Mouse (Mus musculus) limb, embryonic 11.5 days (tissue): ENCODE measurements around the gene Ldah. TPM values are rescaled to one million over a fixed set of nuclear protein-coding genes. Genes with fewer than 3 reads are reported as not detected.

Experiments used
- ATAC-seq: fragments of 200-750 bp; cut with Nextera tagmentation; 2 replicates; pipeline ENCODE4 v1.8.0; 2017; ENCODE audit warnings: low read depth; ENCODE audit not compliant: insufficient number of reproducible peaks, low FRiP score, low TSS enrichment
- DNase-seq: peaks from one replicate; pipeline ENCODE4 v3.0.0-alpha.2; 2015; ENCODE audit warnings: low spot score
- H3K27ac ChIP-seq: fragments of 300-500 bp; sonication (generic); replicated peaks from 2 replicates; pipeline ENCODE4 v1.5.1; 2014; ENCODE audit warnings: low read depth, mild to moderate bottlenecking, low read length
- H3K27me3 ChIP-seq: fragments of 300-500 bp; sonication (generic); 2 replicates; pipeline ENCODE4 v1.6.1; 2014; ENCODE audit warnings: mild to moderate bottlenecking, low read length, mixed read lengths; ENCODE audit not compliant: control insufficient read depth, insufficient read depth
- H3K36me3 ChIP-seq: fragments of 300-500 bp; sonication (generic); 2 replicates; pipeline ENCODE4 v1.6.1; 2014; ENCODE audit warnings: mild to moderate bottlenecking, low read length, moderate library complexity, mixed read lengths; ENCODE audit not compliant: control insufficient read depth, insufficient read depth
- H3K4me1 ChIP-seq: fragments of 300-500 bp; sonication (generic); 2 replicates; pipeline ENCODE4 v1.6.1; 2014; ENCODE audit warnings: low read length, mixed read lengths; ENCODE audit not compliant: control insufficient read depth, insufficient read depth
- H3K4me2 ChIP-seq: fragments of 300-500 bp; sonication (generic); 2 replicates; pipeline ENCODE4 v1.6.1; 2014; ENCODE audit warnings: low read depth, mild to moderate bottlenecking, moderate library complexity; ENCODE audit not compliant: severe bottlenecking
- H3K4me3 ChIP-seq: fragments of 300-500 bp; sonication (generic); 2 replicates; pipeline ENCODE4 v1.5.1; 2014; ENCODE audit warnings: low read depth, low read length
- H3K9ac ChIP-seq: fragments of 300-500 bp; sonication (generic); 2 replicates; pipeline ENCODE4 v1.6.1; 2014; ENCODE audit warnings: mild to moderate bottlenecking, low read length
- H3K9me3 ChIP-seq: fragments of 300-500 bp; sonication (generic); 2 replicates; pipeline ENCODE4 v1.6.1; 2016; ENCODE audit warnings: low read length; ENCODE audit not compliant: control insufficient read depth
- WGBS: fragments of 180-500 bp; shearing (Covaris S2); extraction: QIAGEN DNeasy Blood & Tissue Kit; methylation state at CpG from one replicate; pipeline ENCODE4 v1.1.7; 2014; 5-methylcytosine and 5-hydroxymethylcytosine counted together
- polyA plus RNA-seq: library from polyadenylated mRNA; unstranded; fragments of >200 nt; fragmentation: Nextera tagmentation; extraction: Ambion mirVana; gene quantifications from 2 replicates; pipeline ENCODE4 v1.2.1, GENCODE M21; 2014

Gene Ldah
- polyA plus RNA-seq, 1 experiment from 2014 or later, result 62.2 TPM

DNA sequence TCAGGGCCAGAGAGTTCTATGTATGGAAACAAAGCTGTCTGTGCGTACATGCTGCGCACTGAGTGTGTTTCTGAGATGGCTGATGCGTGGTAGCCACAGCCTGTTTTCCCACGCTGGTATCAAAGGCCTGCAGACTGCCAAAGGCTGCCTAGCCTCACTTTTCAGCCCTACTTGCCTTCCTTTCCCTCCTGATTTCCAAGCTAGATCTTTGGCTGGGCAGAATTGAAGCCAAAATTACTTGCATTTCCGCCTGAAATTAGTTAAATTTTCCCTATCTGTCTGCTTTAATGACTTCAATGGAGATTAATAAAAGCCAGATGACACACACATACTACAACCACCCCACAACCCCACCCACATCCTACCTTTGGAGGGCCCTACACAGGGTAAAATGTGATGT lies 92.6 kb downstream of the Ldah start:
- H3K9me3 ChIP-seq, result no peaks in the 10 kb centered on the region
- no peaks in the 10 kb centered on the region for H3K36me3 ChIP-seq
- peaks cover 81% of the 10 kb centered on the region for H3K27me3 ChIP-seq
- peaks cover 13% of the 10 kb centered on the region for H3K4me1 ChIP-seq
- 25% methylated on average over 5 of the region's 5 CpGs for WGBS
- ATAC-seq (no peak), DNase-seq (no peak)
- H3K4me2 ChIP-seq, result no peak overlapping the region
- no peak overlapping the region for H3K9ac ChIP-seq
- H3K27ac ChIP-seq, result no peak overlapping the region
- no peak overlapping the region for H3K4me3 ChIP-seq

DNA sequence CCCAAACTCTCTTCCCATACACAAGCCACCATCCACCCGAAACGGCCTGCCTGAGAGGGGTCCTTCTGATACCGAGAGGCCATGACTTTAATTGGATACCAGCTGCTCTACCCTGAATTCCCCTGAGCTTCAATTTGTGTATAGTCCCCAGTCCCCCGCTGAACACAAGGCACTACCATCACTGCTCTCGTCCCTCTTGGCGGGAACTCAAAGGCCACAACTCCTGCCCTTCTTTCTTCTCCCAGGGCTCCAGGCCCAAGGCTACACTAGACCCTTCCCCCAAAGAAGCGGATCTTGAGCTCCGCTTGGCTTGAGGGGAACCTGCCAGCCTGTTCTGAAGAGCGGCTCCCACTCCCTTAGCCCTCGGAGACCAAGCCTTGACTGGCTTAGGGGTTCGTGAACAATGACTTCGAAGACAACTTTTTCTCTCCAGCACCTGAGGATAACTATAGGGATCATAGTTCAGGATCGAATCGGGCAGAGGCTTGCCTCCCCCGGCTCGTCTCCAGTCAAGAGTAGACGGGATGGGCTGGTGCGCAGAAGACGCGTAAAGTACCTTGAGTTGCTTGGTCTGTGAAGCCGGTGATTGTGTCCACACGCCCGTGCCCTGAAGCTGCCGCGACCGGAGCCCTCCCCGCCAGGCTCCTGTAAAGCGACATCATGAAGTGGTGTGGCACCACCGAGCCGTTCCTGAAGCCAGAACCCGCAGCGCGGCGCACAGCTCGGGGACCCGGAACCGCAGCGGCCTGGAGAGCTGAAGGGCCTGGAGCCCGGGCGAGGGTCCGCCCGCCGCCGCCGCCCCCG lies 93.3 kb downstream of the Ldah start:
- WGBS, result 3% methylated on average over 42 of the region's 46 CpGs
- H3K4me1 ChIP-seq, result peaks cover 13% of the 10 kb centered on the region
- DNase-seq, result peak; percentile 61
- no peak for ATAC-seq
- H3K36me3 ChIP-seq, result no peaks in the 10 kb centered on the region
- H3K4me2 ChIP-seq, result peak overlapping the region; percentile 70
- H3K27me3 ChIP-seq, result peaks cover 83% of the 10 kb centered on the region
- peak overlapping the region; percentile 44 for H3K4me3 ChIP-seq
- H3K27ac ChIP-seq, result no peak overlapping the region
- no peaks in the 10 kb centered on the region for H3K9me3 ChIP-seq
- H3K9ac ChIP-seq, result peak overlapping the region; percentile 41

DNA sequence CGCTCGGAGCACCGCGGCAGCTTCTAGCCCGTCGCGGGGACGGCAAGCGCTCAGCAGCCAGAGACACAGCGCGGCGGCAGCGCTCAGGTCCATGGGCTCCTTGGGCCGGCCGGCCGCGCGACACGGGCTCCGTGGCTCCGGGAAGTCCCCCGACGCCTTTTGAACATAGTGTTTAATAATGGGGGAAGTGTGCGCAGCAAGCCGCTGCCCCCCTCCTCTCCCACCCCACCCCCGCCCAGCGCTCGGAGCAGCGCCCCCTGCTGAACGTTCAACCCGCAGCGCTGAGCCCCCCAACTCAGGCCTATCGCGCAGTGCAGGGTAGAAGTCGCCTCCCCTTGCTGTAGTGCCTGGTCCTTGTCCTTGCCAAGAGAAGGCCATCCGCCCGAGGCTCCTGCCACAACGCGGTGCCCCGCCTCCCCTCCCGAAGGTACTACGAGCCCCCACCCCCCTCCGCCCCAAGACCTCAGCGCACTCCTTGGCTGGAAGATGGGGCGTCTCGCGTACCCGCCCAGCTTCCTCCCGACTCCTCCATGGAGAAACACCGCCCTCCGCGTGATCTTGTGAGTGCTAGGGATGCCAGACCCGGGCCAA lies 94.0 kb downstream of the Ldah start, which contains the start of gene Gdf7:
Gene Gdf7 (minus strand): TSS at position 114 of the 591 bp plus-strand sequence.
- under 1% methylated on average over 51 of the region's 53 CpGs for WGBS
- peaks cover 78% of the 10 kb centered on the region for H3K27me3 ChIP-seq
- H3K9me3 ChIP-seq, result no peaks in the 10 kb centered on the region
- H3K27ac ChIP-seq, result no peak within 1 kb of the TSS
- peak within 1 kb of the TSS; percentile 41 for H3K9ac ChIP-seq
- 0 out of 2 replicates have a peak, but pooled peaks have one; percentile 10 for ATAC-seq
- peak within 1 kb of the TSS; percentile 70 for H3K4me2 ChIP-seq
- H3K4me3 ChIP-seq, result peak within 1 kb of the TSS; percentile 44
- DNase-seq, result peak; percentile 53
- H3K4me1 ChIP-seq, result peaks cover 13% of the 10 kb centered on the region
- H3K36me3 ChIP-seq, result no peaks in the 10 kb centered on the region

DNA sequence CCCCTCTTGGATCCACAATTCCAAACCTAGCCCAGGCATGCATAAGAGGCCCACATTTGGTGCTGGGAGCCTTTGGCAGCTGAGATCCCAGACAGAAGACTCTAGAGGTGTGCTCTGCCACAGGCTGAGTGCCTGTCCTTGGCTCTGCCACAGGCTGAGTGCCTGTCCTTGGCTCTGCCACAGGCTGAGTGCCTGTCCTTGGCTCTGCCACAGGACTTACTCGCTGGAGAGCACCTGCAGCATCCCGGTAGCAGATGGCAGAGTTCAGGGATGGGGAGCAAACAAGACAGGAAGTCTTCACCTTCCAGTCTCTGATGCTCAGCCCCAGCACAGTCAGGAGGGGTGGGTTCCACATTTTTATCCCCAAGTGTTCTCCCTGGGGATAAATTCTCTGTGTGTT lies 97.4 kb downstream of the Ldah start:
- no peak for DNase-seq
- H3K27me3 ChIP-seq, result peaks cover 49% of the 10 kb centered on the region
- no peak for ATAC-seq
- H3K27ac ChIP-seq, result no peak overlapping the region
- no peaks in the 10 kb centered on the region for H3K36me3 ChIP-seq
- peaks cover 9% of the 10 kb centered on the region for H3K4me1 ChIP-seq
- no peaks in the 10 kb centered on the region for H3K9me3 ChIP-seq
- H3K4me3 ChIP-seq, result no peak overlapping the region
- WGBS, result 56% methylated on average over 2 of the region's 2 CpGs
- H3K9ac ChIP-seq, result no peak overlapping the region
- H3K4me2 ChIP-seq, result no peak overlapping the region

DNA sequence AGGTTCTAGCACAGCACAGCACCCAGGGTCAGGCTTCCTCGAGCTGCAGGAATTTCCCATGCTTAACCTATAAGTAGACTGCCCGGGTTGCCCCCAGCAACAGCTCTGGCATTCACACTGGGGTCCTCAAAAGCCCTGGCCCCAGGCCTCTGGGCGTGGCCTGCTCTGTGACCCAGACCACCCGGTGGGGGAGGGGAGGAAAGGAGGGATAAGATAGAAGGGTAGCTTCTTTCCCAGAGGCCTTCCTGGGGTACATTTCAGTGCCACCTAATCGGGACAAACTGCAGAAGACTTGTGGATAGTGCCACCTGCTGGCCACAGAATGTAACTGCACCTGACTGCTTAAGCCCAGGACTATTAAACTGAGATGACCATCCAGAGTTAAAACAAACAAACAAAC lies 98.5 kb downstream of the Ldah start:
- H3K4me1 ChIP-seq, result peaks cover 5% of the 10 kb centered on the region; the same call in 1 of the 2 replicates
- H3K4me3 ChIP-seq, result no peak overlapping the region
- peaks cover 43% of the 10 kb centered on the region for H3K27me3 ChIP-seq
- H3K36me3 ChIP-seq, result no peaks in the 10 kb centered on the region
- no peak overlapping the region for H3K27ac ChIP-seq
- H3K9me3 ChIP-seq, result no peaks in the 10 kb centered on the region
- H3K4me2 ChIP-seq, result no peak overlapping the region
- H3K9ac ChIP-seq, result no peak overlapping the region
- DNase-seq (peak; percentile 83), ATAC-seq (peak; percentile 19; the same call in 1 of the 2 replicates)
- 10% methylated on average over 5 of the region's 5 CpGs for WGBS

DNA sequence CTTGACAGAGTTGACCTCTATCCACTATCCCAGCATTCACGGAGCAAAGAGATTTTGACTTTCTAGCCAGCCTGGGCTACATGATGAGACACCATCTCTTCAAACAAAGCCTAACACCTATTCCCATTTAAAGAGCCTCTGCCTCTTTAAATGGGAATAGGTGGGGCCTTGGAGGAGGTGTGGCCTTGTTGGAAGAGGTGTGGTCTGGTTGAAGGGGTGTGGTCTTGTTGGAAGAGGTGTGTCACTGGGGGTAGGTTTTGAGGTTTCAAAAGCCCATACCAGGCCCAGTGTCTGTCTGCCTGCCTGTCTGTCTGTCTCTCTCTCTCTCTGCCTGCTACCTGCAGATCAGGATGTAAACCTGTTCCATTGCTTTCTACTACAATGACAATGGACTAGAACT lies 99.0 kb downstream of the Ldah start:
- Histone ChIP-seq H3K4me2 (no peak overlapping the region), H3K4me3 (no peak overlapping the region), H3K4me1 (peaks cover 5% of the 10 kb centered on the region; the same call in 1 of the 2 replicates), H3K9ac (no peak overlapping the region), H3K9me3 (no peaks in the 10 kb centered on the region), H3K27me3 (peaks cover 40% of the 10 kb centered on the region), H3K27ac (no peak overlapping the region), H3K36me3 (no peaks in the 10 kb centered on the region)
- no peak for DNase-seq
- 76% methylated on average over 1 of the region's 1 CpGs for WGBS
- ATAC-seq, result no peak

DNA sequence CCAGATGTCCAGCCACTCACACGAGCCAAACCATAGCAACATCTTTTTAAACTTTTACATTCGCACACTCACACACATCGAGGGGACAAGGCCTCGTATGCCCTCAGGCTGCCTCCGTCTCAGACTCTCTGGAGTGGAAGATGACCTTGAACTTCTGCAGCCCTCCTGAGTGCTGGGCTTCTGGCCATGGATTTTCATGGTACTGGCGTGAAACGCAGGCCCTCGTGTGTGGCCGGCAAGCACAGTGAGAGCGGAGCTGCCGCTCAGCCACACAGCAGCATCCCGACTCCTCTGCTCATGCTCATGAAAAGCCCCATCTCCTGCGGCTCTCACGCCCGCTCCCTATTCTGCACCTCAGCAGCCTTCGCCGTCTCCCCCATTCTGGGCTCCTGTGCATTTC lies 103.1 kb downstream of the Ldah start:
- Histone ChIP-seq H3K9ac (0 out of 2 replicates have a peak overlapping the region, but pooled peaks have one; percentile 17), H3K9me3 (no peaks in the 10 kb centered on the region), H3K27me3 (peaks cover 8% of the 10 kb centered on the region), H3K4me3 (no peak overlapping the region), H3K4me1 (no peaks in the 10 kb centered on the region), H3K27ac (no peak overlapping the region), H3K36me3 (no peaks in the 10 kb centered on the region), H3K4me2 (no peak overlapping the region)
- DNase-seq, result no peak
- ATAC-seq, result no peak
- WGBS, result 60% methylated on average over 17 of the region's 17 CpGs

DNA sequence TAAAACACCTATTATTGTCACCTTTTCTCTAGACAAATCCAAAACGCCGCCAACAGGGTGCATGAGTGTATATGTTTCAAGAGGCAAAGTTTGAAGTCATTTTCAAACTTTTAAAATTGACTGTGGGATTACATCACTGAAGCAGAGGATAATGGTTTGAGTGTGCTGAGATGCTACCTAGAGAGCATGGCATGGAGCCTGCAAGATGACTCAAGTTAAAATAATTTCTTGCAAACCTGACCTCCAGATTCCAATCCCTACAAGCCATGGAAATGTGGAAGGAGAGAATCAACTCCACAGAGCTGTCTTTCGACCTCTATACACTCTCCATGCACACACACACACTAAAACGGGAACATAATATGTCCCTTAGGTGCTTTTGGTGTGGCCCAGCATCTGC lies 104.4 kb downstream of the Ldah start:
- 88% methylated on average over 4 of the region's 4 CpGs for WGBS
- Histone ChIP-seq H3K4me2 (no peak overlapping the region), H3K36me3 (no peaks in the 10 kb centered on the region), H3K4me1 (no peaks in the 10 kb centered on the region), H3K27me3 (peaks cover 7% of the 10 kb centered on the region), H3K4me3 (no peak overlapping the region), H3K9me3 (no peaks in the 10 kb centered on the region), H3K27ac (no peak overlapping the region), H3K9ac (no peak overlapping the region)
- no peak for ATAC-seq
- DNase-seq, result no peak
